Mouse (Mus musculus): ENCODE measurements around the gene Cops7b.

Gene Cops7b

DNA sequence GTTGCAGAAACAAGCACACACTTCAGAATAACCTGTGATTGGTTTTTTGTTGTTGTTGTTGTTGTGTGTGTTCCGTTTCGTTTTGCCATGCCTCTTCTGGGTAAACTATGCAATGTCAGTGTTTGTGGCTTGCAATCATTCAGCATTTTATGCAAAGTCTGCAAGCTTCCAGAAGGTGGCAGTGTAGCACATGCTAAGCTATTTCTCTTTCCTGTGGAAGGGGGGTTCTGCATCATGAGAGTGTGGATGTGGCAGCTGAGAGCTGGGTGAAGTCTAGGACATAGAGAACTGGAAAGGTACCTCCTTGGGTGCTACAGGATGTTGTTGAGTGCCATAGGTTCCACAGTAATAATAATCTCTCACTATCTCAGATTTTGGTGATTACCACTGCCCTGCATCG lies 15.8 kb downstream of the Cops7b start:
- no peak for DNase-seq (ENCODE audit: low read depth)

- DNase-seq (ENCODE audit: low read depth) = no peak
Measured at GRCm38 (mm10) chr1:86600117-86600516, 17.4 kb downstream of the Cops7b start.

GRCm38 (mm10) chr1:86610954-86611353 lies 28.2 kb downstream of the Cops7b start:
- DNase-seq (ENCODE audit: low read depth) = no peak

- no peak for DNase-seq (ENCODE audit: low read depth)
Measured at GRCm38 (mm10) chr1:86612081-86612480, 29.4 kb downstream of the Cops7b start.

- no peak for DNase-seq (ENCODE audit: low read depth)
Measured at GRCm38 (mm10) chr1:86614269-86614668, 31.6 kb downstream of the Cops7b start.

GRCm38 (mm10) chr1:86618454-86619125 lies 35.9 kb downstream of the Cops7b start:
- peak; percentile 80 for DNase-seq (ENCODE audit: low read depth)

GRCm38 (mm10) chr1:86622296-86622695 lies 39.6 kb downstream of the Cops7b start:
- no peak for DNase-seq (ENCODE audit: low read depth)

DNA sequence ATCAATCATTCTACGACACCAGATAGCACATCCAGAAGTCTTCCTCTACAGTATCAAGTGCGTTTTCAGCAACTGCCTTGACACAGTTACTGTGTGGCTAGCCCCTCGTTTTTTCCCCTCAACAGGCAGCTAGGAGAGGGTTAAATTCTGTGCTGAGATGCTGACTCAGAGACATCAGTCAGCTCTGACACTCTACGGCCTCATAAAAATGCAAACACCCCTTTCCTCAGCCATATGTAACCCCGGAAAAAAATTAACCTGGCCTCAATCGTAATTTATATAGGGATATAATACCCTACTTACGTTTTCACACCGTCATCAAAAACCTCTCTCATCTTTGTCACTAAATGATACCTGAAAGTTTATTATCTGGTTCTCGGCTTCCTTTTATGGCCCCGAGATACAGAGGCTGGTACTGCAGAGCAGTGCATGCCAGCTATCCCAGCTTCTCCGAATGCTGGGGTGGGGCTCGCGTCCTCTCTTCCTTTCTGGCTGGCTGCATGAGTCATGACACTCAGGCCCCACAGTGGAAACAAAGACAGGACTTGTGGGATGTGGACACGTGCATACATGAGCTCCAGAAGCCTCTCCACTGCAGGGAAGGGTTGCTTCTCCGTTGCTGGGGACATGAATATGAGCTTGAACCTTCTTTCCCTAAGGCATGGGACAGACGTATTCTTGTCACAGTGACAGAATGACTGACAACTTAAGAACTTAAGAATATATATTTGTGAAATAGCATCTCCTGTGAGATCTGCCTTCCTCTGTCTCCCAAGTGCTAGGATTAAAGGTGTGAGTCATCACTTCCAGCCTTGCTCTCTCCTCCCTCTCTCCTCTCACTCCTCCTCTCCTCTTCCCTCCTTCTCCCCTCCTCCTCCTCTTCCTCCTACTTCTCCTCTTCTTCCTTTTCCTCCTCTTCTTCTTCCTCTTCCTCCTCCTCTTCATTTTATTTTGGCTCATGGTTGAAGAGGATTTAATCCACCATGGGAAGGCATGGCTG lies 40.6 kb downstream of the Cops7b start:
- no peak for DNase-seq (ENCODE audit: low read depth)

DNA sequence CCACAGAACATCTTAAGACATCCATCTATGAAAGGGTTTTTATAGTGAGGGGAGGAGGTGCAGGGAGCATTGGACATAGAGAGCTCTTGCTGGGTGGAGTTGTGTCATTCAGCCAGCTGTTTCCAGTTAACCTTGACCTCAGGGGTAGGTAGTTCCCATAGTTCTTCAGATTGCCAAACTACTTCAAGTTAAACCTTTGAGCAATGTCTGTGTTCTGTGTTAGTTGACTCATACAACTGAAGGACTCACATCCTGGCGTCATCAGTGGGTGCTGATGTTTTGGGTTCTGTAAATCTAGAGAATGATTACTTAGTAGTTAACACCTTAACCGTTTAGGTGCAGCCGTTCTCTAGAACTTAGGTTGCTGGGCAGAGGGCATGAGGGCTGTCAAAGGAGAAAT lies 45.6 kb downstream of the Cops7b start:
- no peak for DNase-seq (ENCODE audit: low read depth)

DNA sequence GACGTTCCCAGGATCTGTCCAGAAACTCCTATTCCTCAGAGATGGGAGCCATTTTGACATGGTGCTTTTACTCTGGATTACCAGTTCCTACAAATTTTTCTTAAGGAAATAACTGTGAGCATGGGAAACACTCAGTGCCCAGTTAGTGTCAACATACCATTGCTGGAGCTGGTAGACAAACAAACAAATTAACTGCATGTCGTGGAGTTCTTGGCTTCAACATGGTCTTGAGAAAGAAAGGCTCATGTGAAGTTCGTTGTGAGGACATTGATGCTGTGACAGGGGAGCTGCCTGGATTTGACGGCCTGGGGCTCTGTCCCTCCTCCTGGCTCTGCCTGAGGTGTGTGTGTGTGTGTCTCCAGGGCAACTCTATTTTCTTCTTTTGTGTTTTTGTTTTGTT lies 47.2 kb downstream of the Cops7b start:
- no peak for DNase-seq (ENCODE audit: low read depth)

GRCm38 (mm10) chr1:86630527-86630926 lies 47.8 kb downstream of the Cops7b start:
- DNase-seq (ENCODE audit: low read depth) = no peak

- DNase-seq (ENCODE audit: low read depth) = no peak
Measured at GRCm38 (mm10) chr1:86632732-86633380, 50.2 kb downstream of the Cops7b start.

GRCm38 (mm10) chr1:86633434-86633833 lies 50.7 kb downstream of the Cops7b start:
- no peak for DNase-seq (ENCODE audit: low read depth)

GRCm38 (mm10) chr1:86633840-86634750 lies 51.4 kb downstream of the Cops7b start:
- DNase-seq (ENCODE audit: low read depth) = no peak

GRCm38 (mm10) chr1:86634751-86635359 lies 52.2 kb downstream of the Cops7b start:
- no peak for DNase-seq (ENCODE audit: low read depth)

DNA sequence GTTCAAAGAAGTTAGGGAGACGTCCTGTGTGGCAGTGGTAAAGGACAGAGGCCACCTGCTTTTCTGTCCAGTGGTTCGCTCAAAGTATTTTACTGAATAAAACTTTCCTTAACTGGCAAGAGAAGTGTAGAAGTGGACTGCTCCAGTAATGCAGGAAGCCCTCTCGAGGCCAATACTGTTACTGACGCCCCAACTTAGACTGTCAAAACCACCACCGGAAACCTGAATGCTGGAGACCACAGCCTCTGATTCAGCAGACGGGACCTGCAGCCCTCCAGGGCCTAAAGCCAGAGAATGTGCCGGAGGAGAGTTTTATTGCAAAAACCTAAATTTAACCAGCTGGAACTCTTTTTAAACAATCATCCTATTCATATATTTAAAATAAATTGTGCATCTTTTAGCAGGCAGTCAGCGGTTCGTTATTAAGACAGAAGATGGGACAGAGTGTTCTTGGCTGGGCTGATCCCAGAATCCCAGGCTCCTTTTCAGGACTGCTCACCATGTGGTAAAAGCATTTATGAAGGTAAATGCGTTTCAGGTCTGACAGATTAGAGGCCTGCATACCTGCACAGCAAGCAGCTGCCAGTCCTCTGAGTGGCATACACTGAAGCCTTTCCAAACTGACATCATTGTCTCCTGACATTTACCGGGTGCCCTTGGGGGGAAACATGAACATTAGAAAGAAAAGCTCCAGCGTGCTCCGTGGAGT lies 60.6 kb downstream of the Cops7b start:
- DNase-seq (ENCODE audit: low read depth) = peak; percentile 38

GRCm38 (mm10) chr1:86647517-86647916 lies 64.8 kb downstream of the Cops7b start:
- no peak for DNase-seq (ENCODE audit: low read depth)

- peak; percentile 48 for DNase-seq (ENCODE audit: low read depth)
Measured at GRCm38 (mm10) chr1:86650272-86650671, 67.6 kb downstream of the Cops7b start.

DNA sequence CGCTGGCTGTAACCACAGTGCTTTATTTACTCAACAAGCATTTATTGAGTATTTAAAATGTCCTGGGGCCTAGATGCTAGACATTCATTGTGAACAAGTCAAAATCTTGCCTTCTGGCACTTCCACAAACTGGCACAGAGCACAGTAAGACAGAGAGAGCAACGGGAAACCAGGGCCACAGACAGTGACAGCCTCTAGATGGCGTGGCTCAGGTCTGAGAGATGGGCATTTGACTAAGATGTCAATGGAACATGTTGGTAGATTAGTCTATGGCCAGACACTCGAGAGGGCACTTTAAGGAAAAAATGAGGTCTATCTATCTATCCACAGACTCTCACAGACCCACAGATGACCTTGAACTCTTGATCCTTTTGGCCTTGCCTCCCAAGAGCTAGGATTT lies 70.0 kb downstream of the Cops7b start:
- DNase-seq (ENCODE audit: low read depth) = no peak

GRCm38 (mm10) chr1:86657071-86657470 lies 74.4 kb downstream of the Cops7b start:
- DNase-seq (ENCODE audit: low read depth) = no peak

Measured in c-Kit-positive CD71-negative TER-119-negative erythroid progenitor cells, embryonic 14.5 days (primary cell).